Mouse (Mus musculus): ENCODE measurements around the gene Fes. TPM values are rescaled to one million over a fixed set of nuclear protein-coding genes. Genes with fewer than 3 reads are reported as not detected.

The Fes gene
- polyA plus RNA-seq, 1 experiment from 2014 or later, result 13.8 TPM

DNA sequence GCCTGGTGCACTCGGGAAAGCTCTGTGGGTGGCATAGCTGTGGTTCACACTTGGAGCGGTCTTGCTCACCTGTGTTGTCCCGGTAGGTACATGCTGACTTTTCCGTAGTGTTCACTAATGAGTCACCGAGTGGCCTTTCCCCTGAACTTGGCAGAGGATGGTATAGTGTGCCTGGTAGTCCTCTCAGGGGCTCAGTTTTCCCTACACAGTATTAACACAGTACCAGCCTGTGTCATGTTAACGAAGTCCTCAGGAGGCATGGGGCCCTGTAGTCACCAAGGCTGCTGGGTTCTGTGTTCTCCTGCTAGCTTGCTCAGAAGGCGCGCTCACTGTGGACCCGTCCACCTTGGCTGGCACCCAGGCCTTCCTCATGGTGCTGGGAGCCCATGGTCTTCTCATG is 22.6 kb upstream of the Fes start:
- 81% methylated on average over 9 of the region's 9 CpGs for WGBS
- no peak for ATAC-seq (ENCODE audit: insufficient read depth, low FRiP score)

DNA sequence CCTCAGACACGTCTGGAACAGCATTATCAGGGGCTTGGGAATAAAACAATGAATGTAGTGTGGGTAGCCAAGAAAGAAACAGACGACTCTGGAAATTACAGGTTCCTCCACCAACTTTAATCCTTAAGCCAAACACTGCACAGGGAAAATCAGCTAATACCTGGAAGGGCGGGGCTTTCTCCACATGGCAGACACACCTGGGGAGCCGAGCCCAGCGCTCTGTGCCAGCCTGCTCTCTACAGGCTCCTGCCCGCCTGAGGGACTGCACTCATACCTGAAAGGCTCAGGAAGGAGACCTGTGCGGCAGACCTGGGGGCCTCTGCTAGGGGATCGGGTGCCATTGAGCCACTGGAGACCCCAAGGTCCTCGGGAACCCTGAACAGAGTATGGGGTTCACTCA is 20.0 kb upstream of the Fes start:
- peak; percentile 65 for ATAC-seq (ENCODE audit: insufficient read depth, low FRiP score)

More for the DNA sequence above, 22.6 kb upstream of the Fes start:
- no peak overlapping the region for H3K4me3 ChIP-seq (replicated peaks; ENCODE audit: low read length)
- H3K9me3 ChIP-seq (replicated peaks; ENCODE audit: control insufficient read depth, low read length), result no peaks in the 10 kb centered on the region
- no peak overlapping the region for H3K27ac ChIP-seq (ENCODE audit: low read length)
- no peaks in the 10 kb centered on the region for H3K27me3 ChIP-seq (ENCODE audit: control insufficient read depth, insufficient read depth, low read length)
- H3K36me3 ChIP-seq (ENCODE audit: control insufficient read depth, insufficient read depth, low read length), result no peaks in the 10 kb centered on the region
- no peak overlapping the region for H3K4me2 ChIP-seq (ENCODE audit: low read depth, low read length)
- peaks cover 4% of the 10 kb centered on the region; the same call in 1 of the 2 replicates for H3K4me1 ChIP-seq (ENCODE audit: control insufficient read depth, insufficient read depth, low read length)
- no peak overlapping the region for H3K9ac ChIP-seq (ENCODE audit: low read length)

DNA sequence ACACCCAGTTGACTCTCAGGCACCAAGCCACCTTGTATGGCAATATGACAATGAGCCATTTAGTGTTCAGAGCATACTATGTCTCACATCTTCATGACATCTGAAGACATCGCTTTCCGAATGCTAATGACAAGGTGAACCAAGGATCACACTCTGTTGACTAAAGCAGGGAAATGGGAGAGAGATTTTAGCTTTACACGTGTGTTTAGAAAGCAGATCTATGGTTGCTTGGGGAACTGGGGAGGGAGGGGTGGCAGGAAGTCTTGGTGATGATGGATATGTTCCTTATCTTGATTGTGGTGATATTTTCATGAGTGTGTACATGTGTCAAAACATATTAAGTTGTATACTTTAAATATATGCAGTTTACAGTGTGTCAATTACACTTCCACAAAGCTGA is 18.4 kb upstream of the Fes start:
- H3K4me1 ChIP-seq (ENCODE audit: control insufficient read depth, insufficient read depth, low read length), result peaks cover 24% of the 10 kb centered on the region
- no peak overlapping the region for H3K27ac ChIP-seq (ENCODE audit: low read length)
- H3K9ac ChIP-seq (ENCODE audit: low read length), result no peak overlapping the region
- H3K4me3 ChIP-seq (replicated peaks; ENCODE audit: low read length), result no peak overlapping the region
- 0 out of 2 replicates have a peak, but pooled peaks cover 5% of the 10 kb centered on the region for H3K27me3 ChIP-seq (ENCODE audit: control insufficient read depth, insufficient read depth, low read length)
- no peaks in the 10 kb centered on the region for H3K36me3 ChIP-seq (ENCODE audit: control insufficient read depth, insufficient read depth, low read length)
- no peak for ATAC-seq (ENCODE audit: insufficient read depth, low FRiP score)
- no peak overlapping the region for H3K4me2 ChIP-seq (ENCODE audit: low read depth, low read length)
- no peaks in the 10 kb centered on the region for H3K9me3 ChIP-seq (replicated peaks; ENCODE audit: control insufficient read depth, low read length)
- 76% methylated on average over 3 of the region's 3 CpGs for WGBS

More for the DNA sequence above, 20.0 kb upstream of the Fes start:
- Histone ChIP-seq H3K4me1 (ENCODE audit: control insufficient read depth, insufficient read depth, low read length) (peaks cover 18% of the 10 kb centered on the region), H3K9ac (ENCODE audit: low read length) (no peak overlapping the region; the same call in 1 of the 2 replicates), H3K9me3 (replicated peaks; ENCODE audit: control insufficient read depth, low read length) (no peaks in the 10 kb centered on the region), H3K4me3 (replicated peaks; ENCODE audit: low read length) (no peak overlapping the region), H3K27me3 (ENCODE audit: control insufficient read depth, insufficient read depth, low read length) (0 out of 2 replicates have a peak, but pooled peaks cover 5% of the 10 kb centered on the region), H3K27ac (ENCODE audit: low read length) (no peak overlapping the region; the same call in 1 of the 2 replicates), H3K36me3 (ENCODE audit: control insufficient read depth, insufficient read depth, low read length) (no peaks in the 10 kb centered on the region), H3K4me2 (ENCODE audit: low read depth, low read length) (no peak overlapping the region)
- 60% methylated on average over 9 of the region's 9 CpGs for WGBS

- 70% methylated on average over 9 of the region's 9 CpGs for WGBS
- peak within 1 kb of the TSS; percentile 9; the same call in 1 of the 2 replicates for H3K9ac ChIP-seq (ENCODE audit: low read length)
- no peak within 1 kb of the TSS for H3K4me3 ChIP-seq (replicated peaks; ENCODE audit: low read length)
- 0 out of 2 replicates have a peak, but pooled peaks cover 5% of the 10 kb centered on the region for H3K27me3 ChIP-seq (ENCODE audit: control insufficient read depth, insufficient read depth, low read length)
- no peak within 1 kb of the TSS for H3K4me2 ChIP-seq (ENCODE audit: low read depth, low read length)
- H3K27ac ChIP-seq (ENCODE audit: low read length), result peak within 1 kb of the TSS; percentile 18
- ATAC-seq (ENCODE audit: insufficient read depth, low FRiP score), result no peak
- H3K9me3 ChIP-seq (replicated peaks; ENCODE audit: control insufficient read depth, low read length), result no peaks in the 10 kb centered on the region
- H3K4me1 ChIP-seq (ENCODE audit: control insufficient read depth, insufficient read depth, low read length), result peaks cover 33% of the 10 kb centered on the region
- H3K36me3 ChIP-seq (ENCODE audit: control insufficient read depth, insufficient read depth, low read length), result no peaks in the 10 kb centered on the region
Observed at GRCm38 (mm10) chr7:80405188-80405695, 17.5 kb upstream of the Fes start, which contains the start of gene Furin. Furin (minus strand) TSS chr7:80405436.

DNA sequence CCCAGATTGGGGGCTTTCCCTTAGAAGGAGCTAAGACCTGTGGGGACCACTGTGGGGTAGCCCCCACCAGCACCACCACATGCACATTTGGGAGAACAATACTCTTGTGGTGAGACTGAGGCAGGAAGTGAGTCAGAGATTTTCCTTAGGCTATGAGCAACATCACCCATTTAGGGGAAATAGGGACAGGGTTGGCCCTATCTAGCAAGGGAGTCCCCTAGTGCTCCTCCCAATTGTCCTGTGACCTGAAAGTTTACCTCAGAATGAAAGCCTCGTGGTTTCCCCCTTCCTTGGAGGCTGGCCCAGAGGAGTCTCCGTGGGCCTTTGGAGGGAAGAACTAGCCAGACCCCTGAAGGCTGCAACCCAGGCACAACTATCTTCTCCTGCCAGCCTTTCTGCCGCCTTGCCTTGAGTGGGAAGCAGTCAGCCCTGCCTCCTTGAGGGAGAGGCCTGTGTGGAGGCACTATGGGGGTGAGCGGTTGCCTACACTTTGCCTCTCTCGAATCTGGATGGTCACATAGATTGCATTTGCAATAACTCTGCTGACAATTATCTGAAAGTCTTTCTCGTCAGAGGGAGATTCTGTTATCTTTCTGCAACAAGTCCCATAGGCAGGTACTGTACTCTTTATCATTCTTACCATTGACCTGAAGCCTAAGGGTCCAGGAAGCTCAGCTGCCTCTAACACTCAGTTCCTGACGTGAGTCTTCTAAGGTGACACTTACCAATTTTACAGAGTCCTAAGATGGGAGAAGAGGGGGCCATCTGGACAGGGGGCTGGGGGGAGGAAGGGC is 16.6 kb upstream of the Fes start:
- Histone ChIP-seq H3K9me3 (replicated peaks; ENCODE audit: control insufficient read depth, low read length) (no peaks in the 10 kb centered on the region), H3K9ac (ENCODE audit: low read length) (peak overlapping the region; percentile 9), H3K4me2 (ENCODE audit: low read depth, low read length) (no peak overlapping the region), H3K36me3 (ENCODE audit: control insufficient read depth, insufficient read depth, low read length) (no peaks in the 10 kb centered on the region), H3K4me3 (replicated peaks; ENCODE audit: low read length) (no peak overlapping the region), H3K27me3 (ENCODE audit: control insufficient read depth, insufficient read depth, low read length) (0 out of 2 replicates have a peak, but pooled peaks cover 5% of the 10 kb centered on the region), H3K27ac (ENCODE audit: low read length) (peak overlapping the region; percentile 89), H3K4me1 (ENCODE audit: control insufficient read depth, insufficient read depth, low read length) (peaks cover 37% of the 10 kb centered on the region)
- 62% methylated on average over 7 of the region's 7 CpGs for WGBS
- ATAC-seq (ENCODE audit: insufficient read depth, low FRiP score), result no peak

GRCm38 (mm10) chr7:80403551-80403950 is 15.8 kb upstream of the Fes start:
- H3K4me2 ChIP-seq (ENCODE audit: low read depth, low read length), result peak overlapping the region; percentile 86
- H3K9me3 ChIP-seq (replicated peaks; ENCODE audit: control insufficient read depth, low read length), result no peaks in the 10 kb centered on the region
- H3K9ac ChIP-seq (ENCODE audit: low read length), result peak overlapping the region; percentile 98; the same call in 1 of the 2 replicates
- H3K27me3 ChIP-seq (ENCODE audit: control insufficient read depth, insufficient read depth, low read length), result 0 out of 2 replicates have a peak, but pooled peaks cover 5% of the 10 kb centered on the region
- H3K4me3 ChIP-seq (replicated peaks; ENCODE audit: low read length), result peak overlapping the region; percentile 87
- WGBS, result 31% methylated on average over 9 of the region's 9 CpGs
- peaks cover 37% of the 10 kb centered on the region for H3K4me1 ChIP-seq (ENCODE audit: control insufficient read depth, insufficient read depth, low read length)
- ATAC-seq (ENCODE audit: insufficient read depth, low FRiP score), result no peak
- no peaks in the 10 kb centered on the region for H3K36me3 ChIP-seq (ENCODE audit: control insufficient read depth, insufficient read depth, low read length)
- H3K27ac ChIP-seq (ENCODE audit: low read length), result peak overlapping the region; percentile 89

GRCm38 (mm10) chr7:80402651-80403321 is 15.0 kb upstream of the Fes start:
- H3K27ac ChIP-seq (ENCODE audit: low read length), result peak overlapping the region; percentile 89
- peak; percentile 69 for ATAC-seq (ENCODE audit: insufficient read depth, low FRiP score)

DNA sequence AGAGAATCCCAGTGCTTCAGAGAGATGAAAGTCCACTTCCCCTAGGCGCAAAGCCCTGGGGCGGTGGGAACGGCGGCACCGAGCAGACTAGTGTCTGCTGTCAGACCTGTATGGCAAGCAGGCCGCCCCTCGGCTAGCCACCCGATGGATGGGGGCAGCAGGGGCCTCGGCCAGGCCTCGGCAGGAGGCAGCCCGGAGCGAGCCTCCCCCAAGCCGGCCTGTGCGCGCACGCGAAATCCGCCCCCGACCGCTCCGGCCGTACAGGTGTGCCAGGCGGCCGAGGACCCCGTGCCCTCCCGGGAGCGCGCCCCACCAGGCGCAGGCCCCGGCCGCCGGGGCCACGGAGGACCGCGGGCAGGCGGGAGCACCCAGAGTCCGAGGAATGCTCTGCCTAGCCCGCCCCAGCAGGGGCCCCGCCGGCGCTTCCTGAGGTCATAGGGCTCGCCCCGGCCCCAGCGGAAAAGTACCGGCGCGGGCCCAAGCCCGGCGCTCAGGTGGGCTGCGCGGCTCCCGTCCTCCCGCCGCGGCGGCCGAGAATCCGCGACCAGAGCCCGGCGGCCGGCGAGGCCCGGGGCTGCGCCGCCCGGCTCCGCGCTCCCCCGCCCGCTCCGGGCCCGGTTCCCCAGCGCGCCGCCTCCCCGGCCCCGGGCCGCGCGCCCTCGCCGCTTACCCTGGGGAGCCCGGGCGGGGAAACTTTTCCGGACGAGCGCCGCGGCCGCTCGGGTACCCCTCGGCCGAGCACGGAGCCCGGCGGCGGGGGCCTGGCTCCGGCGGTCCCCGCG is 14.3 kb upstream of the Fes start:
- Histone ChIP-seq H3K27ac (ENCODE audit: low read length) (peak overlapping the region; percentile 89), H3K4me1 (ENCODE audit: control insufficient read depth, insufficient read depth, low read length) (peaks cover 33% of the 10 kb centered on the region), H3K36me3 (ENCODE audit: control insufficient read depth, insufficient read depth, low read length) (0 out of 2 replicates have a peak, but pooled peaks cover 4% of the 10 kb centered on the region), H3K9ac (ENCODE audit: low read length) (peak overlapping the region; percentile 98), H3K27me3 (ENCODE audit: control insufficient read depth, insufficient read depth, low read length) (0 out of 2 replicates have a peak, but pooled peaks cover 5% of the 10 kb centered on the region), H3K9me3 (replicated peaks; ENCODE audit: control insufficient read depth, low read length) (no peaks in the 10 kb centered on the region), H3K4me3 (replicated peaks; ENCODE audit: low read length) (peak overlapping the region; percentile 87), H3K4me2 (ENCODE audit: low read depth, low read length) (peak overlapping the region; percentile 86)
- WGBS, result under 1% methylated on average over 51 of the region's 102 CpGs
- ATAC-seq (ENCODE audit: insufficient read depth, low FRiP score), result peak; percentile 38

More at GRCm38 (mm10) chr7:80402651-80403321, 15.0 kb upstream of the Fes start:
- peaks cover 37% of the 10 kb centered on the region for H3K4me1 ChIP-seq (ENCODE audit: control insufficient read depth, insufficient read depth, low read length)
- H3K36me3 ChIP-seq (ENCODE audit: control insufficient read depth, insufficient read depth, low read length), result 0 out of 2 replicates have a peak, but pooled peaks cover 4% of the 10 kb centered on the region
- 0 out of 2 replicates have a peak, but pooled peaks cover 5% of the 10 kb centered on the region for H3K27me3 ChIP-seq (ENCODE audit: control insufficient read depth, insufficient read depth, low read length)
- H3K4me3 ChIP-seq (replicated peaks; ENCODE audit: low read length), result peak overlapping the region; percentile 87
- peak overlapping the region; percentile 86 for H3K4me2 ChIP-seq (ENCODE audit: low read depth, low read length)
- under 1% methylated on average over 81 of the region's 92 CpGs for WGBS
- H3K9me3 ChIP-seq (replicated peaks; ENCODE audit: control insufficient read depth, low read length), result no peaks in the 10 kb centered on the region
- peak overlapping the region; percentile 98 for H3K9ac ChIP-seq (ENCODE audit: low read length)
